Mouse (Mus musculus) embryonic stem cell, embryonic (primary cell): Measurements from ENCODE around the gene Itgb5.

Experiments
- CTCF ChIA-PET, 4 experiments: fragments of 300-600 bp in 2 of 4; fragments of 350-600 bp in 2 of 4; sonication (Branson Sonifier 250); formaldehyde crosslinking; loops; one replicate each; lab custom pipeline; 2022; ENCODE audit warnings: inconsistent platforms in 2 of 4; lab: Charles Lee
- POLR2A ChIA-PET, 4 experiments: fragments of 300-600 bp in 2 of 4; fragments of 350-600 bp in 2 of 4; sonication (Branson Sonifier 250); formaldehyde crosslinking; loops; one replicate each; lab custom pipeline; 2022; ENCODE audit warnings: antibody characterized with exemption in 4 of 4, inconsistent platforms in 1 of 4; lab: Charles Lee

Gene Itgb5

GRCm38 (mm10) chr16:33829301-33829831 lies at the start of gene Itgb5:
Gene Itgb5 (plus strand): TSS chr16:33829665.
- ChIA-PET CTCF (interaction anchor here (0.5 to 1.4 kb wide), 11 partner anchors 9 to 170 kb away, joined by 3 to 12 read pairs (median 3); no protein-coding TSS in a partner anchor), POLR2A (interaction anchor here (0.5 to 2.0 kb wide), 14 partner anchors 9 to 265 kb away, joined by 3 to 9 read pairs (median 3); no protein-coding TSS in a partner anchor)

- ChIA-PET POLR2A (interaction anchor here in 2 of 4 experiments (0.6 to 1.8 kb wide), 6 partner anchors 9 to 209 kb away, joined by 3 to 6 read pairs (median 4); no protein-coding TSS in a partner anchor), CTCF (interaction anchor here in 2 of 4 experiments (0.6 to 1.8 kb wide), 5 partner anchors 38 to 455 kb away, joined by 3 to 6 read pairs (median 6); no protein-coding TSS in a partner anchor)
Measured at GRCm38 (mm10) chr16:33781789-33782728, 47.4 kb upstream of the Itgb5 start.

- ChIA-PET CTCF (interaction anchor here in 1 of 4 experiments (0.6 to 1.0 kb wide), 2 partner anchors 38 to 223 kb away, joined by 3 to 6 read pairs; no protein-coding TSS in a partner anchor), POLR2A (interaction anchor here in 1 of 4 experiments (1.6 to 1.8 kb wide), 2 partner anchors 9 to 193 kb away, joined by 3 to 4 read pairs; no protein-coding TSS in a partner anchor)
Measured at GRCm38 (mm10) chr16:33782729-33783091, 46.8 kb upstream of the Itgb5 start.

- ChIA-PET POLR2A (interaction anchor here in 2 of 4 experiments (0.7 to 1.0 kb wide), 2 partner anchors 11 to 132 kb away, joined by 3 read pairs; no protein-coding TSS in a partner anchor), CTCF (no interaction called here)
Measured at GRCm38 (mm10) chr16:33784547-33784946, 44.9 kb upstream of the Itgb5 start.

- CTCF ChIA-PET, result interaction anchor here in 1 of 4 experiments (1.0 to 1.1 kb wide), 2 partner anchors 12 to 71 kb away, joined by 3 read pairs; no protein-coding TSS in a partner anchor
- POLR2A ChIA-PET, result interaction anchor here in 2 of 4 experiments (0.6 to 1.1 kb wide), 5 partner anchors 11 to 382 kb away, joined by 3 to 5 read pairs (median 3); no protein-coding TSS in a partner anchor
Measured at GRCm38 (mm10) chr16:33785092-33785704, 44.3 kb upstream of the Itgb5 start.

GRCm38 (mm10) chr16:33786657-33787390 lies 42.6 kb upstream of the Itgb5 start:
- POLR2A ChIA-PET, result interaction anchor here in 1 of 4 experiments (0.9 to 1.0 kb wide), 2 partner anchors 33 to 77 kb away, joined by 3 to 4 read pairs; no protein-coding TSS in a partner anchor
- CTCF ChIA-PET, result interaction anchor here in 1 of 4 experiments (0.6 kb wide), 1 partner anchor 460 kb away, joined by 3 read pairs; no protein-coding TSS in a partner anchor

GRCm38 (mm10) chr16:33793846-33794791 lies 35.3 kb upstream of the Itgb5 start, which contains the start of gene Muc13:
Gene Muc13 (plus strand): TSS chr16:33794037.
- POLR2A ChIA-PET, result no interaction called here
- CTCF ChIA-PET, result no interaction called here

- CTCF ChIA-PET, result no interaction called here
- POLR2A ChIA-PET, result no interaction called here
Measured at GRCm38 (mm10) chr16:33795106-33795505, 34.4 kb upstream of the Itgb5 start.

GRCm38 (mm10) chr16:33795887-33796286 lies 33.6 kb upstream of the Itgb5 start:
- CTCF ChIA-PET, result interaction anchor here in 1 of 4 experiments (0.6 kb wide), 1 partner anchor 9 kb away, joined by 3 read pairs; no protein-coding TSS in a partner anchor

GRCm38 (mm10) chr16:33796756-33797155 lies 32.7 kb upstream of the Itgb5 start:
- CTCF ChIA-PET, result interaction anchor here (0.6 to 1.3 kb wide), 5 partner anchors 11 to 130 kb away, joined by 3 read pairs; no protein-coding TSS in a partner anchor
- POLR2A ChIA-PET, result no interaction called here

More at GRCm38 (mm10) chr16:33795887-33796286, 33.6 kb upstream of the Itgb5 start:
- POLR2A ChIA-PET, result interaction anchor here in 2 of 4 experiments (0.6 to 1.0 kb wide), 2 partner anchors 11 to 18 kb away, joined by 3 read pairs; no protein-coding TSS in a partner anchor

- CTCF ChIA-PET, result interaction anchor here in 3 of 4 experiments (0.6 to 1.3 kb wide), 3 partner anchors 16 to 431 kb away, joined by 3 to 5 read pairs (median 3); no protein-coding TSS in a partner anchor
- POLR2A ChIA-PET, result no interaction called here
Measured at GRCm38 (mm10) chr16:33797860-33798259, 31.6 kb upstream of the Itgb5 start.

GRCm38 (mm10) chr16:33810002-33810401 lies 19.5 kb upstream of the Itgb5 start:
- ChIA-PET CTCF (interaction anchor here (0.5 to 2.0 kb wide), 46 partner anchors 8 to 1037 kb away, joined by 3 to 13 read pairs (median 4); partner anchors contain the start of genes Itgb5 (in 1 of the 4) and Rubcn (in 1 of the 4)), POLR2A (interaction anchor here (0.6 to 1.4 kb wide), 5 partner anchors 10 to 845 kb away, joined by 3 to 5 read pairs (median 3); no protein-coding TSS in a partner anchor)

GRCm38 (mm10) chr16:33818413-33819165 lies 10.9 kb upstream of the Itgb5 start:
- ChIA-PET CTCF (interaction anchor here (0.5 to 3.7 kb wide), 7 partner anchors 68 to 182 kb away, joined by 3 to 26 read pairs (median 3); no protein-coding TSS in a partner anchor), POLR2A (interaction anchor here in 3 of 4 experiments (0.5 to 1.3 kb wide), 10 partner anchors 9 to 264 kb away, joined by 3 to 5 read pairs (median 3); no protein-coding TSS in a partner anchor)

GRCm38 (mm10) chr16:33820269-33821178 lies 8.9 kb upstream of the Itgb5 start:
- POLR2A ChIA-PET, result interaction anchor here (0.5 to 1.5 kb wide), 42 partner anchors 8 to 1366 kb away, joined by 3 to 13 read pairs (median 4); partner anchors contain the start of genes Adcy5 (in 1 of the 4) and Itgb5 (in 1 of the 4)
- CTCF ChIA-PET, result interaction anchor here (0.5 to 4.4 kb wide), 161 partner anchors 8 to 1627 kb away, joined by 3 to 85 read pairs (median 4); partner anchors contain the start of genes Itgb5 (in 3 of the 4) and Umps (in 1 of the 4)
